Comparison of ENCODE assay signal across 8 mouse cellular contexts in the genomic region with DNA sequence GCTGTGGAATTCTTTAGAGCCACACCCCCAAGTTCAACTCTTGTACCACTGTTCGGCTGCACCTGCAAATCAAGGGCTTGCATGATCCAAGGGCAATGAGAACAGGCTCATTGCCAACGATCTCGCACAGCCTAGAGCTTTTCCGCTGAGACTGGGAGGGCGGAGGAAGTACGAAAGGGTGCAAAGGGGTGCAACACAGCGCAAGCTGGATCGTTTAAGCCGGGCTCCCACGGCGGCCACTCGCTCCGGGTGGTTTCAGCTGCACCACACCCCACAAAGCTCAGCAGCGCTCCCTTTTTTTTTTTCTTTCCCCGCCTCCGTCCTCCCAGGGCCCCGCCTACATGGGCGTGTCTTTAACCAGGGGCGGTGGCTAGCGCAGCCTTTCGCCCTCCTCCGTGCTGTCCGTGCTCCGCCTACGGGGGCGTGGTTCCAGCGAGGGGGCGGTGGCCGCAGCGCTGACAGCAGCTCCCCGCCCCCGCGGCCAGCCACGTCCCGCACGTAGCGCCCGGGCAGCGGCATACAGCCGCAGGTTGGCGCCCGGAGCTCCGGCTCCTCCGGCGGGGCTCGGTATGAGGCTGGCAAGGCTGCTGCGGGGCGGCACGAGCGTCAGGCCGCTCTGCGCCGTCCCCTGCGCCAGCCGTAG. TPM values are rescaled to one million over a fixed set of nuclear protein-coding genes. Genes with fewer than 3 reads are reported as not detected.
DNase-seq lines count a peak whose midpoint lies in the region; ATAC-seq and TF ChIP-seq lines count a peak whose summit lies in the region.

A gene (plus strand): TSS at position 424 of the 643 bp plus-strand sequence.

- H3K9ac ChIP-seq in embryonic facial prominence, embryonic 13.5 days, result peak within 1 kb of the TSS; percentile 91
- H3K9ac ChIP-seq in limb, embryonic 12.5 days (replicated peaks), result peak within 1 kb of the TSS; percentile 84
- H3K9ac ChIP-seq in midbrain, embryonic 15.5 days, result peak within 1 kb of the TSS; percentile 72

- peak within 1 kb of the TSS; percentile 82 for H3K4me3 ChIP-seq in embryonic facial prominence, embryonic 13.5 days
- peak within 1 kb of the TSS; percentile 72 for H3K4me3 ChIP-seq in kidney, adult 2 months (ENCODE audit: insufficient read depth, low read depth, low read length)
- H3K4me3 ChIP-seq in limb, embryonic 12.5 days (replicated peaks), result peak within 1 kb of the TSS; percentile 79
- H3K4me3 ChIP-seq in midbrain, embryonic 15.5 days, result peak within 1 kb of the TSS; percentile 73
- peak within 1 kb of the TSS; percentile 83 for H3K4me3 ChIP-seq in spleen, adult 2 months (ENCODE audit: extremely low read depth, insufficient read depth, insufficient read length)

- peak; percentile 96 for ATAC-seq in embryonic facial prominence, embryonic 13.5 days (ENCODE audit: insufficient number of reproducible peaks, insufficient read depth, low FRiP score, low TSS enrichment, low read depth)
- ATAC-seq in limb, embryonic 12.5 days (ENCODE audit: insufficient number of reproducible peaks, insufficient read depth, low FRiP score, low TSS enrichment, low read depth), result peak; percentile 97
- peak; percentile 98 for ATAC-seq in midbrain, embryonic 15.5 days (replicated peaks)

- under 1% methylated on average over 54 of the region's 55 CpGs for WGBS in embryonic facial prominence, embryonic 13.5 days
- under 1% methylated on average over 55 of the region's 55 CpGs for WGBS in kidney, adult 2 months
- under 1% methylated on average over 43 of the region's 55 CpGs for WGBS in limb, embryonic 12.5 days
- WGBS in midbrain, embryonic 15.5 days, result under 1% methylated on average over 55 of the region's 55 CpGs
- under 1% methylated on average over 52 of the region's 55 CpGs for WGBS in spleen, adult 2 months

- TF ChIP-seq CTCF in kidney, adult 2 months (conservative IDR thresholded peaks at IDR 0.05; ENCODE audit: insufficient read depth, insufficient read length, low read depth, low read length), result 0 out of 2 replicates have a peak, but pooled peaks have one; percentile 4
- no peak for TF ChIP-seq CTCF in spleen, adult 2 months (IDR thresholded peaks at IDR 0.05; ENCODE audit: extremely low read depth, insufficient read depth, insufficient read length, insufficient replicate concordance)

- H3K36me3 ChIP-seq in embryonic facial prominence, embryonic 13.5 days, result no peaks in the 10 kb centered on the region
- no peaks in the 10 kb centered on the region for H3K36me3 ChIP-seq in kidney, adult 2 months (ENCODE audit: control insufficient read depth, insufficient read depth, low read length)
- peaks cover 3% of the 10 kb centered on the region; the same call in 1 of the 2 replicates for H3K36me3 ChIP-seq in limb, embryonic 12.5 days
- H3K36me3 ChIP-seq in midbrain, embryonic 15.5 days (replicated peaks), result no peaks in the 10 kb centered on the region
- peaks cover 2% of the 10 kb centered on the region; the same call in 1 of the 2 replicates for H3K36me3 ChIP-seq in spleen, adult 2 months (ENCODE audit: control insufficient read depth, insufficient read depth, low read length)

- peak within 1 kb of the TSS; percentile 86 for H3K4me2 ChIP-seq in embryonic facial prominence, embryonic 13.5 days
- peak within 1 kb of the TSS; percentile 70 for H3K4me2 ChIP-seq in limb, embryonic 12.5 days
- peak within 1 kb of the TSS; percentile 75 for H3K4me2 ChIP-seq in midbrain, embryonic 15.5 days

- TF ChIP-seq POLR2A in kidney, adult 2 months (IDR thresholded peaks at IDR 0.05; ENCODE audit: low read depth, low read length), result peak; percentile 38
- peak; percentile 50 for TF ChIP-seq POLR2A in spleen, adult 2 months (IDR thresholded peaks at IDR 0.05; ENCODE audit: low read depth, low read length)

- DNase-seq in 3134 (ENCODE audit: extremely low read depth, insufficient read length, low spot score), result peak; percentile 94
- DNase-seq in adrenal gland, postnatal 36 days, result peak; percentile 100
- peak; percentile 99 for DNase-seq in heart, adult 18-20 months
- peak; percentile 99 for DNase-seq in kidney, adult 2 months
- peak; percentile 92 to 99 for DNase-seq in spleen, adult 2 months (ENCODE audit: low read depth in 1 of 2, low spot score in 2 of 2)

- H3K9me3 ChIP-seq in embryonic facial prominence, embryonic 13.5 days, result no peaks in the 10 kb centered on the region
- H3K9me3 ChIP-seq in limb, embryonic 12.5 days, result no peaks in the 10 kb centered on the region
- H3K9me3 ChIP-seq in midbrain, embryonic 15.5 days, result no peaks in the 10 kb centered on the region

- no peaks in the 10 kb centered on the region for H3K27me3 ChIP-seq in embryonic facial prominence, embryonic 13.5 days
- no peaks in the 10 kb centered on the region for H3K27me3 ChIP-seq in kidney, adult 2 months (replicated peaks; ENCODE audit: control insufficient read depth, insufficient read depth, low read length)
- H3K27me3 ChIP-seq in limb, embryonic 12.5 days, result no peaks in the 10 kb centered on the region
- H3K27me3 ChIP-seq in midbrain, embryonic 15.5 days (replicated peaks), result peaks cover 4% of the 10 kb centered on the region; the same call in 1 of the 2 replicates
- no peaks in the 10 kb centered on the region for H3K27me3 ChIP-seq in spleen, adult 2 months (ENCODE audit: control insufficient read depth, insufficient read depth, low read length)

- peak within 1 kb of the TSS; percentile 94 for H3K27ac ChIP-seq in embryonic facial prominence, embryonic 13.5 days
- H3K27ac ChIP-seq in kidney, adult 2 months (ENCODE audit: insufficient read depth, low read depth, low read length), result peak within 1 kb of the TSS; percentile 88
- H3K27ac ChIP-seq in limb, embryonic 12.5 days, result peak within 1 kb of the TSS; percentile 93
- H3K27ac ChIP-seq in midbrain, embryonic 15.5 days, result peak within 1 kb of the TSS; percentile 82
- peak within 1 kb of the TSS; percentile 94 for H3K27ac ChIP-seq in spleen, adult 2 months (ENCODE audit: insufficient read depth, low read length)

- H3K4me1 ChIP-seq in embryonic facial prominence, embryonic 13.5 days, result peaks cover 14% of the 10 kb centered on the region; the same call in 1 of the 2 replicates
- peaks cover 18% of the 10 kb centered on the region for H3K4me1 ChIP-seq in kidney, adult 2 months (ENCODE audit: control insufficient read depth, insufficient read depth, low read length)
- peaks cover 15% of the 10 kb centered on the region; the same call in 1 of the 2 replicates for H3K4me1 ChIP-seq in limb, embryonic 12.5 days (replicated peaks)
- H3K4me1 ChIP-seq in midbrain, embryonic 15.5 days, result peaks cover 16% of the 10 kb centered on the region
- no peaks in the 10 kb centered on the region for H3K4me1 ChIP-seq in spleen, adult 2 months (ENCODE audit: control insufficient read depth, insufficient read depth, insufficient read length)

RNA-seq across cellular contexts. Expression of the gene that starts here (rescaled TPM):
- 10 to 100 TPM; 36.1 to 48.6 TPM for total RNA-seq in adrenal gland, postnatal 36 days (2021)
- 48.6 and 54.9 TPM in 2 replicates for polyA plus RNA-seq in embryonic facial prominence, embryonic 13.5 days (2015; fragmentation: Nextera tagmentation; extraction: Ambion mirVana)
- 100 to 1,000 TPM; 177 to 179 TPM for total RNA-seq in heart, adult 18-20 months (2021)
- 12.0 and 16.7 TPM in 2 replicates for polyA plus RNA-seq in kidney, adult 2 months (2012; rRNA removed)
- polyA plus RNA-seq in limb, embryonic 12.5 days (2016; fragmentation: Nextera tagmentation; extraction: Ambion mirVana), result 54.1 and 54.8 TPM in 2 replicates
- 21.2 and 23.9 TPM in 2 replicates for polyA plus RNA-seq in midbrain, embryonic 15.5 days (2015; fragmentation: Nextera tagmentation; extraction: Ambion mirVana)
- 14.1 and 14.5 TPM in 2 replicates for polyA plus RNA-seq in spleen, adult 2 months (2012; rRNA removed)

Comparison
In these comparisons a context has a peak if more than half of its experiments do, and no peak if none do; other contexts are left out.
1. Peak in every context shown above with its lines: DNase-seq, ATAC-seq, H3K4me3 ChIP-seq and H3K27ac ChIP-seq.